Mouse (Mus musculus): ENCODE results near the gene Sgta. TPM values are rescaled to one million over a fixed set of nuclear protein-coding genes. Genes with fewer than 3 reads are reported as not detected.
A peak's percentile ranks its signal among the peaks of the same experiment; 100 is the strongest.
"Not testable (repeated sequence)": the region's sequence is repeated elsewhere in the genome, so short reads cannot be mapped to it uniquely, and the experiment has no call there.

Sgta gene
- total RNA-seq, 2 experiments from 2014 or later: 220 to 229 TPM

GRCm38 (mm10) chr10:81062710-81063109 lies 2.7 kb upstream of the Sgta start:
- no peak for DNase-seq (ENCODE audit: low spot score in 2 of 2)

DNA sequence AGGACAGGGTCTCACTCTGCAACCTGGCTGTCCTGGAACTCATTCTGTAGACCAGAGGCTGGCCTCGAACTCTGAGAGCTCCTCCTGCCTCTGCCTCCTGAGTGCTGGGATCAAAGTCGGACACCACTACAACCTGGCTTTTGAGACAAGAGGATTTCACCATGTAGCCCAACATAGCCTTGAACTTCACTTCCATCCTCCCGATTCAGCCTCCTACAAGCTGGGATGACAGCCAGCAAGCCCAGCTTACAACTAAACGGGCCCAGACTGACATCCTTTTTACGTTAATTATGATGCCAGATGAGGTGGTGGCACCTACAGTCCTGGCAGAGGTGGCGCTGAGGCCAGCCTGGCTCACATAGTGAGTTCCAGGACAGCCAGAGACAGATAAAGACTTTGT lies 1.1 kb downstream of the Sgta start:
- no peak for DNase-seq (ENCODE audit: low spot score in 2 of 2)

DNA sequence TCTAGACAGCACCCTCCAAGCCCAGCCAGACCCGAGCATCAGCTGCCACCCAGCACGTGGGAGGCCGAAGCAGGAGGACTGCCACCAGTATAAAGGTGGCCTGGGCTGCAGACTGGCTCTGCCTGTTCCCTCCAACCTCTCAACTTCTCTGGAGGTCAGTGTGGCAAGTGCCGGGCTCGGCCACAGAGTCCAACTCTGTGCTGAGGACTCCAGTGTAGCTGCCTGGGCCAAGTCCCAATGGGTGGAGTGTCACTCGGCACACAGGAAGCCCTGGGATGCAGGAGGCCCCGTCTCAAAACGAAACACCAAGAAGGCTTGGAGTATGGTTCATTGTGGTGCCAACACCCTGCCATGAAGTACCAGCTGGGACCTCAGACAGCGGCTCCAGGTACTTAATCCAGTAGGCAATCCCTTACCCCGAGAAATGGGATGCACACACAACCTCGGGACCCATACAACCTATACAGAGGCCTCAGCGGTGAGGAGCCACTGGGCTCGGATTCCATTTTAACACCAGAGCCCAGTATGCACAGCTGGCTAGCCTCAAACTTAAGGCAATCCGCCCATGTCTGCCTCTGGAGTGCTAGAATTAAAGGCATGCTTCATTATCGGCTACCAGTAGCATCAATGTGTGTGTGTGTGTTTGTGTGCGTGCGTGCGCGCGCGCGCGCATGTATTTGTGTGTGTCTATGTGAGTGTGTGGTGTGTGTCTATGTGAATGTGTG lies 2.4 kb downstream of the Sgta start:
- DNase-seq (ENCODE audit: low spot score in 2 of 2): peak in 1 of 2 experiments; percentile 27

GRCm38 (mm10) chr10:81055802-81056340 lies 4.1 kb downstream of the Sgta start:
- DNase-seq (ENCODE audit: low spot score in 2 of 2): not testable (repeated sequence)

DNA sequence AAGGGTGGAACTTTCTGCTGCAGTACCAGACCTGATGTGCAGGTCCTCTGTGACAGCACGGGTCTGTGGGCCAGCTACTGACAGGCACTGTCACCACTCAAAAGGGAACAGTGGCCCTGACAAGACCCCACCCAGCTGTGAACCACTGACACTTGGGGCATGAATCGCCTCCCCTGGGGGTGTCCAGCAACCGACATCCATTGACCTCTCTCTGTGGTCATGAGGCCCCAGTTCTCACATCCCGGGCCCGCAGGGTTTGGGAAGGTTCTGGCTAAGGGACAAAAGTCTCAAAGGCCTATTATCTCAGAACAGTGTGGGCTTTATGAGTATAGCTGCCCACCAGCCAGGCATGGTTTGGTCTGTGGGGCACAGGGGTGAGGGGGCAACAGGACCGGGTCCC lies 4.8 kb downstream of the Sgta start:
- DNase-seq (ENCODE audit: low spot score in 2 of 2): no peak

GRCm38 (mm10) chr10:81052577-81052976 lies 7.4 kb downstream of the Sgta start:
- DNase-seq (ENCODE audit: low spot score in 2 of 2): no peak

- DNase-seq (ENCODE audit: low spot score in 2 of 2): no peak
Observed at GRCm38 (mm10) chr10:81051133-81051532, 8.8 kb downstream of the Sgta start.

GRCm38 (mm10) chr10:81050645-81051044 lies 9.3 kb downstream of the Sgta start:
- DNase-seq (ENCODE audit: low spot score in 2 of 2): peak in 1 of 2 experiments; percentile 35

GRCm38 (mm10) chr10:81045246-81045645 lies 14.7 kb downstream of the Sgta start:
- not testable (repeated sequence) for DNase-seq (ENCODE audit: low spot score in 2 of 2)

DNA sequence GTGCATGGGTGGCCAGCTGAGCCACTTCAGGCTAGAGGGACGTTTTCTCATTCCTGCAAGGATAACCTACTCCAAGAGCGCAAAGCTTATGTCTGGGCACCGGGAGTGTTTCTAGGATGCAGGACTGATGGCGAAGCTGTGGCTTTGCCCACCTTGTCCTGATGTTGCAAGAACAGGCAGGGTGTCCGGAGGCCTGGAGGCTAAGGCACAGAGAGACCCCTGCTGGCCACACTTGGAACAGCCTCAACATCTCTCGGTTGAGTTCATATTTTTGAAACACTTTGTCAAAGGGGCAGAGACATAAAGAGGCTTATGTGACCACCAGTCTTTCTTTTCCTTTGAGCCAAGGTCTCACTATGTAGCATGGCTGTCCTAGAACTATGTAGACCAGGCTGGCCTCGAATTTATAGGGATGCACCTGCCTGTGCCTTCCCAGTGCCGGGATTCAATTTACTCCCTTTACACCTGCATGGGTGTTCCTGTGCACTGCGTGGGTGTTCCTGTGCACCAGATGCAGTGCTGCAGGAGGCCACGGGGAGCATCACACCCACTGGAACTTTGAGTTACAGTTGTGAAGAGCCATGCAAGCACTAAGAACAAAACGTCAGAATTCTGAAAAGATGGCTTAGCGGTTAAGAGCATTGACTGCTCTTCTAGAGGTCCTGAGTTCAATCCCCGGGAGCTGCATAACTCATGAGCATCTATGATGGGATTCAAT lies 18.4 kb downstream of the Sgta start:
- peak; percentile 67 to 73 for DNase-seq (ENCODE audit: low spot score in 2 of 2)

DNA sequence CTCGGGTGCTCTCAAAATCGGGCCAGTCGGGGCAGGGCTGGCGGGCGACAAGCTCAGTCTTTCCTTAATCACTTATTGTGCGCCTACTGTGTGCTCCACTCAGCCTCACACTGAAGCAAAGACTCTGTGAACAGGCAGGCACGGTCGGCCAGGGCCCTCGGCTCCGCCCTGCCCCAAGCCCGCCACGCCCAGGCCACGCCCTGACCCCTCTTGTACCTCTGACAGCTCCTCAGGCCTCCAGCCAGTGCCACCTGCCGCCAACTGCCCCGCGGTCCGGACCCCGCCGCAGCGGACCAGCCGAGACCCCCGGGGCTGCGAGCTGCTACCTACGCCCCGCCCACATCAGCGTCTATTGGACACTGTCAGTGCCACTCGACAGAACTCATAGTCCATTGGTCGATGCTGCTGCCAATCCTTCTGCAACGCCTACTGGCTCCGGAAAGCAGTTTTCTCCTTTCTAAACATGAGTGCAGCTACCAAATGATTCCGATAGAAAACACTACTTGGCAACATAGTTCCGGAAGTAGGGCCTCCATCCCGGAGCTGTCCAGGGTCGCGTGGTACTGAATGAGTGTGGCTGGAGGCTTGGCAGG lies 22.9 kb downstream of the Sgta start, which contains the start of gene Slc39a3:
TSS of gene Slc39a3 (minus strand) at position 439 of the 593 bp plus-strand sequence.
- DNase-seq (ENCODE audit: low spot score in 2 of 2): peak; percentile 98 to 99

- DNase-seq (ENCODE audit: low spot score in 2 of 2): no peak
Observed at GRCm38 (mm10) chr10:81036251-81036650, 23.7 kb downstream of the Sgta start.

DNA sequence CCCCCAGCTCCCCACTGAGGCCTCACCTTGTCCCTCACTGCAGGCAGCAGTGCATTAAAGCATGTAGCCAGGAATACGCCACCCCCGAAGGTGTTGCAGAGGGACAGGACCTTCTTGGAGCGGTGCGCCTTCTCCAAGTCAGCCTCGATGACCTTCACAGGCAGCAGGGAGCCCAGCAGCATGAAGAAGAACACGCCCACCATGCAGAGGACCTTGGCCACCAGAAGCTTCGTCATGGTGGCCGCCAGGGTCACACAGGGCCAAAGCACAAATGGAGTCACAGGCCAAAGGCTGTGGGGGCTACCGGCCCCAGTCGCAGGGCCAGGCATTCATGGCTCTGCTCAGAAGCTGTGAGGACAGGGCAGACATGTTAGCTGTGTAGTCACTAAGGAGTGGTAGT lies 26.4 kb downstream of the Sgta start:
- DNase-seq (ENCODE audit: low spot score in 2 of 2): no peak

DNA sequence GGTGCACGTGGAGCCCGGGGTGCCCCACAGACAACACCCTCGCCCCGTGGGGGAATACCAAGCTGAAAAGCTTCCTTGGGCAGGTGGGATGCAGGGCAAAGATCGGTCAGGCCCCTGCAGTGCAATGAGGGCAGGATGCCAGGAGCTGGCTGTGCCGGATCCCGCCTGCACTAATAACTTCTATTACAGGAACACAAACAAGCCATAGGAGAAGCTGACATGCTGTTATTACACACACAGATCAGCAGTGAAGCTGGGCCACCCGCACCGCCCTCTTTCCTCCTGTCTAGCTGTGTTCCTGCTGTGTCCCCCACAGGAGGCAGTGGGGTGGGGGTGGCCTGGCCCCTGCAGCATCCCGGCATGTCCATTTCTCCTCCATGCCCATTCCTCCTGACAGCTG lies 30.9 kb downstream of the Sgta start:
- DNase-seq (ENCODE audit: low spot score in 2 of 2): no peak

GRCm38 (mm10) chr10:81028219-81028618 lies 31.8 kb downstream of the Sgta start:
- DNase-seq (ENCODE audit: low spot score in 2 of 2): no peak

DNA sequence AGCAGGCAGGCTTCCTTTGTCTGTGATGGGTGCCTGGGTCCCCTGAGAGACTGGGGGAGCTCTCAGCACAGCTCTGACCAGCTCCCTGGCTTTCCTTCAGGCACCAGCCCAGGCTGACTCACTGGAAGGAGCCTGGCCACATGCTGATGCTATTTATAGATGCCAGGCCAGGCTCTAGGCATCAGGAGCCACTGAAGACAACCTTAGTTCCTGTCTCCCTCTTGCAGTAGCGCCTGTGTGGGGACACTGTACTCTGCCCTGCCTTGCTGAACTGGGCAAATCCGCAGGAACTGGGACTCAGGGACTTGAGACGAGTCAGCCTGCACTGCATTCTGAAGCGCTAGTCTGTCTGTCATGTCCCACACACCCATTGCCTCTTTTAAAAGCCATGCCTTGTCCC lies 32.6 kb downstream of the Sgta start:
- peak in 1 of 2 experiments; percentile 36 for DNase-seq (ENCODE audit: low spot score in 2 of 2)

GRCm38 (mm10) chr10:81026857-81027256 lies 33.1 kb downstream of the Sgta start:
- DNase-seq (ENCODE audit: low spot score in 2 of 2): no peak

GRCm38 (mm10) chr10:81025639-81026275 lies 34.2 kb downstream of the Sgta start, which contains the start of gene Diras1:
Gene Diras1 (minus strand): TSS chr10:81025662.
- DNase-seq (ENCODE audit: low spot score in 2 of 2): no peak

- no peak for DNase-seq (ENCODE audit: low spot score in 2 of 2)
Observed at GRCm38 (mm10) chr10:81025047-81025621, 34.8 kb downstream of the Sgta start.

DNA sequence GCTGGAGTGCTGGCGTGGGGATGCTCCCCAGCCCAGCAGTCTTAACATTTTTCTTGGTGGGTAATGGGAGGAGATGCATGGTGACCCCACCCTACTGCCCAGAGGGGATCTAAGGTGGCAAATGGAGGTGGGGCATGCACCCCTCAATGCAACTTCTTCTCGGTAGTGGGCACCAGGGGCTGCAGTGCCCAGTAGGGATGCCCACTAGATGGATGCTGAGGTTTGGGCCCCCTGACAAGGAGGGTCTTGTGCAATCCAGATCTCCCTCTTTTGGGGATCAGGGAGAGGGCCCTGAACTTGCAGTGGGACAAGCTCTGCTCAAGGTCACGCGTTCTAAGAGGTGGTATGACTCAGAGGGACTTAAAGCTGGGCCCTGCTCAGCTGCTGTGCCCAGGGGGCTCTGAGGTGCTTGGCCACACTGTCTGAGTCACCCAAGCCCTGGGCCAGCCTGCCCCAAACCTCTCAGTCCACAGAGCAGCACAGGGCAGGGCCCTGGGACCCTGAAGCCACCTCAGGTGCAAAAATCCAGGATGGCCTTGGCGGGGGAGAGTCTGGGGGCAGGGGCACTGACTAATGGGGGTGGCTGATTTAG lies 35.5 kb downstream of the Sgta start:
- DNase-seq (ENCODE audit: low spot score in 2 of 2): no peak
